ENCODE assay signal across 11 mouse cellular contexts in genomic region chr7:139219486-139219885, GRCm38 (mm10). TPM values are rescaled to one million over a fixed set of nuclear protein-coding genes. Genes with fewer than 3 reads are reported as not detected.
DNase-seq lines count a peak whose midpoint lies in the region; ATAC-seq and TF ChIP-seq lines count a peak whose summit lies in the region.
"Had no signal": no experiment of that assay in that cellular context is flagged by ENCODE, and none has a peak within 500 bp of the region (broad histone marks: within the 10 kb centered on the region; RNA-seq: fewer than 3 reads in every experiment).

No protein-coding gene starts in this region.

- 86% methylated on average over 5 of the region's 5 CpGs for WGBS in heart, embryonic 10.5 days
- 70% methylated on average over 5 of the region's 5 CpGs for WGBS in lung, adult 2 months
- WGBS in lung, postnatal 0 days = 73% methylated on average over 5 of the region's 5 CpGs
- 86% methylated on average over 5 of the region's 5 CpGs for WGBS in midbrain, embryonic 10.5 days

- TF ChIP-seq CTCF in lung, adult 2 months (IDR thresholded peaks at IDR 0.05; ENCODE audit: insufficient read depth, low read length) = no peak
- TF ChIP-seq CTCF in lung, postnatal 0 days (IDR thresholded peaks at IDR 0.05) = no peak
- no peak for TF ChIP-seq CTCF in bone marrow macrophage, adult 2 months (IDR thresholded peaks at IDR 0.05; ENCODE audit: low read depth, low read length)
- TF ChIP-seq CTCF in embryonic fibroblast, embryonic 13.5 days (IDR thresholded peaks at IDR 0.05; ENCODE audit: borderline replicate concordance, insufficient read depth, low read length) = no peak

- H3K27me3 ChIP-seq in heart, embryonic 10.5 days (ENCODE audit: insufficient read depth, poor library complexity, severe bottlenecking) = no peaks in the 10 kb centered on the region
- no peaks in the 10 kb centered on the region for H3K27me3 ChIP-seq in lung, postnatal 0 days (replicated peaks; ENCODE audit: insufficient read depth, low read length)
- H3K27me3 ChIP-seq in midbrain, embryonic 10.5 days (ENCODE audit: low read depth, poor library complexity, severe bottlenecking) = no peaks in the 10 kb centered on the region
- H3K27me3 ChIP-seq: embryonic facial prominence, embryonic 13.5 days; hindbrain, embryonic 15.5 days; liver, embryonic 13.5 days had no signal

- TF ChIP-seq EP300 in lung, postnatal 0 days (IDR thresholded peaks at IDR 0.05) = no peak

- H3K4me1 ChIP-seq in heart, embryonic 10.5 days = peaks cover 26% of the 10 kb centered on the region
- H3K4me1 ChIP-seq in lung, adult 2 months (ENCODE audit: control insufficient read depth, insufficient read depth, low read length) = no peaks in the 10 kb centered on the region; the same call in 1 of the 2 replicates
- H3K4me1 ChIP-seq in lung, postnatal 0 days (ENCODE audit: insufficient read depth, low read depth, low read length) = peaks cover 3% of the 10 kb centered on the region; the same call in 1 of the 2 replicates
- H3K4me1 ChIP-seq in bone marrow macrophage, adult 2 months (ENCODE audit: control insufficient read depth, insufficient read depth, low read length) = peaks cover 60% of the 10 kb centered on the region
- peaks cover 7% of the 10 kb centered on the region; the same call in 1 of the 2 replicates for H3K4me1 ChIP-seq in embryonic fibroblast, embryonic 13.5 days (ENCODE audit: control insufficient read depth, insufficient read depth, low read length)
- H3K4me1 ChIP-seq in midbrain, embryonic 10.5 days = peaks cover 18% of the 10 kb centered on the region
- H3K4me1 ChIP-seq: hindbrain, embryonic 15.5 days; liver, embryonic 13.5 days had no signal

- ATAC-seq in lung, postnatal 0 days = no peak

- H3K4me3 ChIP-seq in heart, embryonic 10.5 days = no peak overlapping the region
- no peak overlapping the region for H3K4me3 ChIP-seq in lung, adult 2 months (replicated peaks; ENCODE audit: extremely low read depth, low read depth, low read length)
- H3K4me3 ChIP-seq in lung, postnatal 0 days (ENCODE audit: low read depth, low read length) = no peak overlapping the region
- no peak overlapping the region for H3K4me3 ChIP-seq in bone marrow macrophage, adult 2 months (ENCODE audit: insufficient read depth, low read length)
- no peak overlapping the region for H3K4me3 ChIP-seq in embryonic fibroblast, embryonic 13.5 days (ENCODE audit: insufficient read depth, low read length)
- no peak overlapping the region for H3K4me3 ChIP-seq in midbrain, embryonic 10.5 days
- H3K4me3 ChIP-seq: embryonic facial prominence, embryonic 13.5 days; hindbrain, embryonic 15.5 days; liver, embryonic 13.5 days had no signal

- H3K9ac ChIP-seq in lung, postnatal 0 days (replicated peaks; ENCODE audit: low read depth) = no peak overlapping the region
- H3K9ac ChIP-seq: embryonic facial prominence, embryonic 13.5 days; hindbrain, embryonic 15.5 days; liver, embryonic 13.5 days had no signal

- H3K27ac ChIP-seq in heart, embryonic 10.5 days = 0 out of 2 replicates have a peak overlapping the region, but pooled peaks have one; percentile 17
- H3K27ac ChIP-seq in lung, postnatal 0 days (ENCODE audit: low read length) = no peak overlapping the region
- H3K27ac ChIP-seq in bone marrow macrophage, adult 2 months (ENCODE audit: insufficient read depth, low read depth, low read length) = peak overlapping the region; percentile 88
- H3K27ac ChIP-seq in embryonic fibroblast, embryonic 13.5 days (ENCODE audit: insufficient read depth, low read length) = peak overlapping the region; percentile 60; the same call in 1 of the 2 replicates
- H3K27ac ChIP-seq in midbrain, embryonic 10.5 days (replicated peaks) = no peak overlapping the region
- H3K27ac ChIP-seq: embryonic facial prominence, embryonic 13.5 days; hindbrain, embryonic 15.5 days; kidney, postnatal 0 days; liver, embryonic 13.5 days had no signal

- peak; percentile 54 for DNase-seq in heart, embryonic 10.5 days (ENCODE audit: low spot score)
- no peak for DNase-seq in heart, adult 9 months (ENCODE audit: low spot score in 2 of 2)
- DNase-seq in lung, adult 2 months = peak; percentile 2
- no peak for DNase-seq in lung, postnatal 0 days (ENCODE audit: low spot score)
- DNase-seq in midbrain, embryonic 10.5 days (ENCODE audit: low spot score) = no peak
- DNase-seq: liver, embryonic 13.5 days had no signal

- no peaks in the 10 kb centered on the region for H3K9me3 ChIP-seq in heart, embryonic 10.5 days
- no peaks in the 10 kb centered on the region for H3K9me3 ChIP-seq in lung, postnatal 0 days (ENCODE audit: low read length)
- no peaks in the 10 kb centered on the region for H3K9me3 ChIP-seq in midbrain, embryonic 10.5 days (replicated peaks)
- H3K9me3 ChIP-seq: embryonic facial prominence, embryonic 13.5 days; hindbrain, embryonic 15.5 days; liver, embryonic 13.5 days had no signal

- H3K36me3 ChIP-seq in heart, embryonic 10.5 days = no peaks in the 10 kb centered on the region
- no peaks in the 10 kb centered on the region for H3K36me3 ChIP-seq in lung, postnatal 0 days (ENCODE audit: insufficient read depth, low read length)
- no peaks in the 10 kb centered on the region for H3K36me3 ChIP-seq in midbrain, embryonic 10.5 days
- H3K36me3 ChIP-seq: embryonic facial prominence, embryonic 13.5 days; hindbrain, embryonic 15.5 days; liver, embryonic 13.5 days had no signal

- no peak for TF ChIP-seq POLR2A in lung, adult 2 months (IDR thresholded peaks at IDR 0.05; ENCODE audit: borderline replicate concordance, extremely low read depth, low read depth, low read length)
- TF ChIP-seq POLR2A in bone marrow macrophage, adult 2 months (IDR thresholded peaks at IDR 0.05; ENCODE audit: borderline replicate concordance, low read depth, low read length) = no peak
- TF ChIP-seq POLR2A in embryonic fibroblast, embryonic 13.5 days (IDR thresholded peaks at IDR 0.05; ENCODE audit: low read depth, low read length) = no peak

- no peak overlapping the region for H3K4me2 ChIP-seq in lung, postnatal 0 days (replicated peaks; ENCODE audit: low read depth, low read length)
- H3K4me2 ChIP-seq: embryonic facial prominence, embryonic 13.5 days; hindbrain, embryonic 15.5 days; liver, embryonic 13.5 days had no signal

RNA-seq across cellular contexts. Expression of gene Stk32c, which starts 6.4 kb away (rescaled TPM):
- polyA plus RNA-seq in heart, embryonic 10.5 days (2016; fragmentation: Nextera tagmentation; extraction: Ambion mirVana) = not detected in 2 replicates
- 1.5 and 1.9 TPM in 2 replicates for polyA plus RNA-seq in lung, adult 2 months (2012; rRNA removed)
- polyA plus RNA-seq in lung, postnatal 0 days (2015; fragmentation: Nextera tagmentation; extraction: Ambion mirVana) = 0.06 TPM in 1 of 2 replicates, not detected in the other
- not detected in 2 replicates for polyA plus RNA-seq in bone marrow macrophage, adult 2 months (2012; ENCODE audit: insufficient read depth, insufficient read length, missing spikeins)
- 0.46 and 1.0 TPM in 2 replicates for polyA plus RNA-seq in embryonic fibroblast, embryonic 13.5 days (2011; ENCODE audit: insufficient read length, low read depth, missing spikeins)
- polyA plus RNA-seq in midbrain, embryonic 10.5 days (2016; fragmentation: Nextera tagmentation; extraction: Ambion mirVana) = 0.22 and 0.35 TPM in 2 replicates
- polyA plus RNA-seq: liver, embryonic 13.5 days had no signal

RNA-seq across cellular contexts. Expression of gene Lrrc27, which starts 6.7 kb away (rescaled TPM):
- 4.5 TPM in 2 replicates for polyA plus RNA-seq in heart, embryonic 10.5 days (2016; fragmentation: Nextera tagmentation; extraction: Ambion mirVana)
- 3.7 and 6.9 TPM in 2 replicates for polyA plus RNA-seq in lung, adult 2 months (2012; rRNA removed)
- 2.3 and 2.7 TPM in 2 replicates for polyA plus RNA-seq in lung, postnatal 0 days (2015; fragmentation: Nextera tagmentation; extraction: Ambion mirVana)
- polyA plus RNA-seq in bone marrow macrophage, adult 2 months (2012; ENCODE audit: insufficient read depth, insufficient read length, missing spikeins) = 4.6 and 8.9 TPM in 2 replicates
- polyA plus RNA-seq in embryonic fibroblast, embryonic 13.5 days (2011; ENCODE audit: insufficient read length, low read depth, missing spikeins) = 25.2 and 27.8 TPM in 2 replicates
- 5.3 and 7.3 TPM in 2 replicates for polyA plus RNA-seq in midbrain, embryonic 10.5 days (2016; fragmentation: Nextera tagmentation; extraction: Ambion mirVana)

RNA-seq across cellular contexts. Expression of gene Pwwp2b, which starts 28.8 kb away (rescaled TPM):
- polyA plus RNA-seq in heart, embryonic 10.5 days (2016; fragmentation: Nextera tagmentation; extraction: Ambion mirVana) = 10.5 and 11.1 TPM in 2 replicates
- 31.6 and 32.2 TPM in 2 replicates for polyA plus RNA-seq in lung, adult 2 months (2012; rRNA removed)
- 23.6 and 27.5 TPM in 2 replicates for polyA plus RNA-seq in lung, postnatal 0 days (2015; fragmentation: Nextera tagmentation; extraction: Ambion mirVana)
- 11.4 and 13.0 TPM in 2 replicates for polyA plus RNA-seq in bone marrow macrophage, adult 2 months (2012; ENCODE audit: insufficient read depth, insufficient read length, missing spikeins)
- 8.9 and 9.5 TPM in 2 replicates for polyA plus RNA-seq in embryonic fibroblast, embryonic 13.5 days (2011; ENCODE audit: insufficient read length, low read depth, missing spikeins)
- 4.3 and 4.4 TPM in 2 replicates for polyA plus RNA-seq in midbrain, embryonic 10.5 days (2016; fragmentation: Nextera tagmentation; extraction: Ambion mirVana)

Comparison
In these comparisons a context has a peak if more than half of its experiments do, and no peak if none do; other contexts are left out.
1. DNase-seq: peak in heart, embryonic 10.5 days (single experiment) and lung, adult 2 months (single experiment); none in heart, adult 9 months (0 of 2), lung, postnatal 0 days (single experiment) and midbrain, embryonic 10.5 days (single experiment).
2. H3K27ac ChIP-seq: peak in heart, embryonic 10.5 days (single experiment), bone marrow macrophage, adult 2 months (single experiment) and embryonic fibroblast, embryonic 13.5 days (single experiment); none in lung, postnatal 0 days (single experiment) and midbrain, embryonic 10.5 days (single experiment).